Mouse (Mus musculus) adrenal gland, postnatal 25 days (tissue): ENCODE results near the gene Cab39l. TPM values are rescaled to one million over a fixed set of nuclear protein-coding genes. Genes with fewer than 3 reads are reported as not detected.
A peak's percentile ranks its signal among the peaks of the same experiment; 100 is the strongest.
"Not testable (repeated sequence)": the region's sequence is repeated elsewhere in the genome, so short reads cannot be mapped to it uniquely, and the experiment has no call there.

Experiments
- DNase-seq: peaks from one replicate; pipeline ENCODE4 v3.0.0; 2021; ENCODE audit warnings: mixed read lengths
- long read RNA-seq: library from polyadenylated mRNA; stranded (forward); transcript quantifications from one replicate; pipeline ENCODE4 v2.0.0, GENCODE M21; 2021
- total RNA-seq: library from RNA; stranded (reverse); gene quantifications from 2 replicates; pipeline ENCODE4 v1.2.3, GENCODE M21; 2021

Cab39l gene
- 31.8 and 37.9 TPM in 2 replicates for total RNA-seq
- long read RNA-seq, transcript Cab39l-201 (11 exons, 3,037 nt): major isoform, 23 of 59 reads
- long read RNA-seq, partial matches to known transcripts: 31 of 59 reads
- long read RNA-seq, other reads (novel, unspliced or antisense): 5 of 59 reads

GRCm38 (mm10) chr14:59440558-59441471 lies at the start of gene Cab39l, which contains the start of gene Setdb2:
Cab39l (plus strand) TSS chr14:59440972.
Setdb2 (minus strand) TSS chr14:59440884.
- DNase-seq: peak; percentile 95

- no peak for DNase-seq
Measured at GRCm38 (mm10) chr14:59395281-59395680, 45.5 kb upstream of the Cab39l start, which contains the start of gene Phf11c. Phf11c (minus strand) TSS chr14:59395381.

DNA sequence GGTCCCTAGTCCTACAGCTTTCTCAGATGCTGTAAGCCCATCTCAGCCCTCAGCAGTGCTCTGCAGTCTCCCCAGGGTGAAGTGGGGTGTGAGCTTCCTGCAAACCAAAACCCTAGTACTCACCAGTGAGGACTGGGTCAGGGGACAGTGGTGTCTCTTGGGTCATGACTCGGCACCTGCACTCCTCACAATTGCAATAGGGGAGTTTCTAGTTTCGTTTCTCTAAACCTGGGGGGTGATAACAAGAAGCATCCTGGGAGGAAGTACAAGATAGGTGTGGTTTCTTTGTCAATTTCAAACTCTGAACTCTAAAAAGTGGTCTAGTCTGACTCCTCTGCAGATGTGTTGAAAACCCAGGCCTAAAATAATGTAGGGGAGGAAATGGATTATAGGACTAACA lies 43.8 kb upstream of the Cab39l start:
- no peak for DNase-seq

- not testable (repeated sequence) for DNase-seq
Measured at GRCm38 (mm10) chr14:59414979-59415378, 25.8 kb upstream of the Cab39l start.

DNA sequence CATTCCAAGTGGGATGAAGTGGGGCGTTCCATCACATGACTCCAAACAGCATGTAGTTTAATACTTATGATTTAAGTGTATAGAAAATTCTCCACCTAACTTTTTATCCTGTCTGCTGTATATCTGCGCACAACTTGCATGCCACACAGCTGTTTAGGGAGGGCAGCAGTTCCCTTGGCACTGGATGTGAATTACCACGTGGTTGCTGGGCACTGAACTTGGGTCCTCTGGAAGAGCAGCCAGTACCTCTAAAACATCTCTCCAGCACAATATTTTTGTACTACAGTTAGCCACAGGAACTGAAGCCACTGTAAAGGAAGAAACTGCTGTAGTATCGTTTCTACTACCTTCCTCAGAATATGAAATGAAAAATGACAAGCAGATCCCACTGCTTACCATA lies 22.6 kb upstream of the Cab39l start:
- no peak for DNase-seq

GRCm38 (mm10) chr14:59422912-59423663 lies 17.7 kb upstream of the Cab39l start:
- DNase-seq: no peak

DNA sequence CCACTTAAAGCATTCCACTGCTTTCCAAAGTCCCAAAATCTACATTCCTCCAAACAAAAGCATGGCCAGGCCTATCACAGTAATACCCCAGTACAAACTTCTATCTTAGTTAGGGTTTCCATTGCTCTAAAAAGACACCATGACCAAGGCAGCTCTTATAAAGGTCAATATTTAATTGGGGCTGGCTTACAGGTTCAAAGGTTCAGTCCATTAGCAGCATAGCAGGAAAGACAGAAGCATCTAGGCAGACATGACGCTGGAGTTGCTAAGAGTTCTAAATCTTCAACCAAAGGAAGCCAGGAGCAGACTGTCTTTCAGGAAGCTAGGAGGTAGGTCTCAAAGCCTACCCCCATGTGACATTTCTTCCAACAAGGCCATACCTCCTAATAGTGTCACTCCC lies 10.2 kb upstream of the Cab39l start:
- DNase-seq: no peak

- no peak for DNase-seq
Measured at GRCm38 (mm10) chr14:59433902-59434301, 6.9 kb upstream of the Cab39l start.

DNA sequence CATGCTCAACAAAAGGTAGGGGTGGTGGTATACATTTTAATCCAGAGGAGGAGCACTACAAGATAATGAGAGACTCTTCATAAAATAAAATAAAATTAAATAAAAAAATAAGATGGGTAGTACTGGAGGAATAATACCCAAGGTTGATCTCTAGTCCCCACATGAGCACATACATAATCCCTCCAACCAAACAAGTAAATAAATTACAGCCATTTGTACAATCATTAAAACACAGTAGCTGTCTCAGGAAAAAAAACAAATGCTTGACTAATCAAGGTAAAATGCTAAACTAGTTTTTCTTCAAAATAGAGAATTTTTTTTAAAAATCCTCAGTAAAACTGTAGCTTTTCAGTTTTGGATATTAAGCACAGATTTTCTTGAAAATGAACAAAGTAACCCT lies 5.6 kb upstream of the Cab39l start:
- DNase-seq: no peak

GRCm38 (mm10) chr14:59437398-59437797 lies 3.4 kb upstream of the Cab39l start:
- no peak for DNase-seq

- no peak for DNase-seq
Measured at GRCm38 (mm10) chr14:59438505-59438904, 2.3 kb upstream of the Cab39l start.

GRCm38 (mm10) chr14:59440039-59440438 lies 733 bp upstream of the Cab39l start:
- DNase-seq: no peak

DNA sequence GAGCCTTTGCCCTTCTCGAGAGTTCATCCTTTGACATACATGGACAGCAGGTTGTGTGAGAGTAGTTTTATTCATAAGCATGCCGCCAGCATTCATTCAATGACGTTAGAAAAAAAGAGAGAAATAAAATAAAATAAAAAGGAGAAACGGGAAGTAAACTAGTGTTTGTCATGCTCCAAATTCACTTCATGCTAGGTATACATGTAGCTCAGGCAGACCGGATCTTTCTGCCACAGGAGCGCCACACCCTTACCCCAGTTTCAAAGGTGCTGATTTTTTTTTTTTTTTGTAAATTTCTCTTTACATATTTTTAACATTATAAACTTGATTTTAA lies 667 bp downstream of the Cab39l start:
- DNase-seq: no peak

- DNase-seq: no peak
Measured at GRCm38 (mm10) chr14:59445421-59445820, 4.6 kb downstream of the Cab39l start.

DNA sequence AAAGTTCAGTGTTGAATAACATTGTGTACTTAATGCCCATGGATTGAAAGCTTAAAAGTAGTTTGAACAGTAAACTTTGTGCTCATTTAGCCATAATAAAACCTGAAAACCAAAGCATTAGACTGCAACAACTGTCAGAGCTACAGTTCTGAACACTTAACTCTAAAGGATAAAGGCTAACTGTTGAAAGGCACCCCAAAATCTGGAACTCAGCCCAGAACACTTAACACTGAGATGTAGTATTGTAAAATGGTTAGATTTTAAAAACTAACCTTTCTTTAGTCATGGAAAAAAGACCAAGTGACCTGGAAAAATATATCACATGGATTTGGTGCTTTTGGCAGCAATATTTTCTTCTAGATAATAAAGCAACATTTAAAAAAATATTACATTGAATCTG lies 7.2 kb downstream of the Cab39l start:
- no peak for DNase-seq

DNA sequence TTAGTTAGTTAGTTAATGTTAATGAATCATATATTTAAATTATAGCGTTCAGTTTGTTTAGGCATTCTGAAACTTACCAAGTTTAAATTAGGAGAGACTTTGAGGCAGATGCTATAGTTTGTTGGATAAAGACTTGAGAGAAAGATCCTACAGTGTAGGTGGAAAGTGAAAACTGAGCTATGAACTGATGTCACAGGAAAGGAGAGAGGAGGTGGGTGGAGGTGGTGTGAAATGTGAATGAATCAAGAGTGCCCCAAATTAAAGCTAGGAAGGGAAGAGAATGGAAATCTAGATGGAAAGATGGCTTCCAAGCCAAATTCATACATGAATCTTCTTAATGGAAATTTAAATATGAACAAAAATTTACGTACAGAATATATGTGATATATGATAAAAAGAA lies 25.7 kb downstream of the Cab39l start:
- DNase-seq: no peak

- no peak for DNase-seq
Measured at GRCm38 (mm10) chr14:59467798-59468197, 27.0 kb downstream of the Cab39l start.

DNA sequence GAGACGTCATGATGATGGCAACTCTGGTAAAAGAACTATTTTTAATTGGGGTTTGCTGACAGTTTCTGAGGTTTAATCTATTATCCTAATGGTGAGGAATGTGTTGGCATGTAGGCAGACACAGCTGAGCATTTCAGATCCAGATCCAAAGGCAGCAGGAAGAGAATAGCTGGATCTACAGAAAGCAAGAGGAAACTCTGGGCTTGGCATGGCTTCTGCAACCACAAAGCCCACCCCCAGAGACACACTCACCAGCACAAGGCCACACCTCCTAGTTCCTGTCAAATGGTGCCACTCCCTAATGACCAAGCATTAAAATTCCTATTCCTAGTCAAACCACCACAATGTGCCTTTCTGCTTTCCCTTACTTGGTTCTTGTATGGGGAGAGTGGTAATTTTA lies 30.0 kb downstream of the Cab39l start:
- no peak for DNase-seq

DNA sequence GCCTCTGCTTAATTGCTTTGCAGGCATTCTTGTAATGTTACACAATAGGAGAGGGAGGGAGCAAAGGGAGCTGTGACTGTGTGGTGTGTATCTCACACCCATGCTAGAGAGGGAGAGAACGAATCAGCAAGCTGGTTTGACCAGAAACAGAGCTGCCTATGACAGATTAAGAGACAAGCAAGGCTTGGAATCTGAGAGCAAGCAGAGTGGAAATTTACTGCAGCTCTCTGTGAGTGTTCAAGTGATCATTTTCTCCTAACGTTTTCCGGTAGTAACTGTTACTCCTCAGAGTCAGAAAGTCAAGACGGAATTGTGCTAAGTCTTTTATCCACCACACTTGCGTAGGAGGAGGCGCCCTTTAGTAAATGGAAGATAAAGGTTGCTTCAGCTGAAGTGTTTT lies 37.9 kb downstream of the Cab39l start:
- DNase-seq: no peak

DNA sequence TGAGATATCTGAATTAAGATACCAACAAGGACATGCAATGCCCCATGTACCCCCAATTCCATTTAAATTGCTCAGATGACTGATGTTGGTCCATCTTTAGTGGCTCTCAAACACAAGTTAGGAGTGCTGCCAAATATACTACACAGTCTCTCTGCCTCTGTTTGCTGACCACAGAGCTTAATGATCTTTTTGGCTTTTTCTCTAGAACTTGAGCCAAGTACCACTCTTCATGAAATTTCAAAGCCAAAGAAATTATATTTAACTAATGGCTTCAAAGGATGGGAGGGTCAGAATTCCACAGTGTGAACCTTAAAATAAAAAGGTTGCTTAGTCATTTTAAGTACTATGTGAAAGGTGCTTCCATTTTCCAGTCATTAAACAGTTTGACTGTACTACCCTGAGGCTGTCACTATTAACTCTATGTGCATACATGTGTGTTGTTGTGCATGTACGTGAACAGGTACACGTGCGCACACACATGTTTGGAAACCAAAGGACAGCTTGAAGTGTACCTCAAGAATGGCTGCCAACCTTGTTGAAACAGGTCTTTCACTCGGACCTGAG lies 44.6 kb downstream of the Cab39l start:
- no peak for DNase-seq

- no peak for DNase-seq
Measured at GRCm38 (mm10) chr14:59492376-59492775, 51.6 kb downstream of the Cab39l start.

- DNase-seq: no peak
Measured at GRCm38 (mm10) chr14:59497928-59498327, 57.2 kb downstream of the Cab39l start.

DNA sequence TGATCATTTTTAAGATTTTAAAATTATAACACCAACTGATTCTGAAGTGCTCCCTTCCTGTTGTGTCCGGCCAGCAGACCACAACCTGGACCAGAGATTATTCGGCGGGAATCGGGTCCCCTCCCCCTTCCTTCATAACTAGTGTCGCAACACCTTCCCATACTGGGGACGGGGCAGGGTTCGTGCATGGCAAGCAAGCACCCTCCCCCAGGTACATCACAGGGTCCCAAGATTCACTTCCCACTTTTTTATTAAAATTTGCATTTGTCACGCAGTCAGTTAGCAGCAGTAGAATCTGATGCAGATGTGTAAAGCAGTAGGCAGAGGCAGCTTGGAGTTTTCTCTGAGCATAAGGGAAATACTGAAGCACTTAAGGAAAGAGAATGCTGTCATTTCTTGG lies 64.1 kb downstream of the Cab39l start:
- no peak for DNase-seq
